20 mouse cellular contexts compared by ENCODE assay signal in genomic region chr10:122705457-122705856, GRCm38 (mm10).
"Had no signal": no experiment of that assay in that cellular context is flagged by ENCODE, and none has a peak within 500 bp of the region (broad histone marks: within the 10 kb centered on the region; RNA-seq: fewer than 3 reads in every experiment).

No protein-coding gene starts in this region.

- H3K9ac ChIP-seq: limb, embryonic 12.5 days; limb, embryonic 15.5 days; liver, embryonic 14.5 days; liver, postnatal 0 days; lung, embryonic 14.5 days; neural tube, embryonic 13.5 days; stomach, embryonic 15.5 days had no signal

- DNase-seq: kidney, postnatal 25 days; layer of hippocampus, adult 9-11 months; liver, postnatal 0 days; lung, embryonic 14.5 days; midbrain, embryonic 14.5 days; retina, postnatal 1 day; right cerebral cortex, postnatal 25 days; spleen, adult 18-20 months; thymus, postnatal 25 days had no signal

- H3K27ac ChIP-seq: kidney, postnatal 0 days; layer of hippocampus, adult 2 months; limb, embryonic 12.5 days; limb, embryonic 15.5 days; liver, embryonic 14.5 days; macrophage; neural tube, embryonic 13.5 days; stomach, embryonic 15.5 days had no signal

- ATAC-seq: liver, postnatal 0 days; lung, postnatal 0 days had no signal

- H3K4me3 ChIP-seq: layer of hippocampus, adult 2 months; limb, embryonic 12.5 days; limb, embryonic 15.5 days; myocyte; neural tube, embryonic 13.5 days; stomach, embryonic 15.5 days had no signal

- H3K4me1 ChIP-seq: limb, embryonic 15.5 days; stomach, embryonic 15.5 days had no signal

- H3K27me3 ChIP-seq: limb, embryonic 12.5 days; limb, embryonic 15.5 days; neural tube, embryonic 13.5 days; stomach, embryonic 15.5 days had no signal

- H3K36me3 ChIP-seq: limb, embryonic 12.5 days; limb, embryonic 15.5 days; neural tube, embryonic 13.5 days; stomach, embryonic 15.5 days had no signal

- H3K4me2 ChIP-seq: limb, embryonic 12.5 days; limb, embryonic 15.5 days; liver, embryonic 11.5 days; lung, embryonic 14.5 days; neural tube, embryonic 13.5 days; stomach, embryonic 15.5 days had no signal

- H3K9me3 ChIP-seq: limb, embryonic 12.5 days; limb, embryonic 15.5 days; neural tube, embryonic 13.5 days; stomach, embryonic 15.5 days had no signal
